Mouse (Mus musculus): ENCODE measurements around the gene 6030458C11Rik.
"Not testable (repeated sequence)": the region's sequence is repeated elsewhere in the genome, so short reads cannot be mapped to it uniquely, and the experiment has no call there.

The 6030458C11Rik gene

DNA sequence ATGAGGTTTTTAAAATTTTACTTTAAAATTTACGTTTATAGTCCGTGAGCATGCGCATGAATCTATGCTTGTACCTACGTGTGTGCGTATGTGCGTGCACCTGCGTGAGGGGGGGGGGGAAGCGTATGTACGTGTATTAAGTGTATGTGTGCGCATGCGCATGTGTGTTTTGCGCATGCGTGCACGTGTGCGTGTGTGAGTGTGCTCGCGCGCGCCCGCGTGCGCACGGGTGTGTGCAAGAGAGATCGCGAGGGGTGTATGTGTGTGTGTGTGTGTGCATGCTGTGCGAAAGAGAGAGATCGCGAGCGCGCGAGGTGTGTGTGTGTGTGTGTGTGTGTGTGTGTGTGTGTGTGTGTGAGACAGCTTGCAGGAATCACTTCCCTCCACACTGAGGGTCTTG, 8.9 kb upstream of the 6030458C11Rik start:
- Histone ChIP-seq H3K27me3 (ENCODE audit: control insufficient read depth, insufficient read depth, low read length, poor library complexity, severe bottlenecking) (no peaks in the 10 kb centered on the region), H3K36me3 (ENCODE audit: control insufficient read depth, insufficient read depth, low read length, poor library complexity, severe bottlenecking) (no peaks in the 10 kb centered on the region)
- no peak for DNase-seq (ENCODE audit: low read depth, low spot score)

DNA sequence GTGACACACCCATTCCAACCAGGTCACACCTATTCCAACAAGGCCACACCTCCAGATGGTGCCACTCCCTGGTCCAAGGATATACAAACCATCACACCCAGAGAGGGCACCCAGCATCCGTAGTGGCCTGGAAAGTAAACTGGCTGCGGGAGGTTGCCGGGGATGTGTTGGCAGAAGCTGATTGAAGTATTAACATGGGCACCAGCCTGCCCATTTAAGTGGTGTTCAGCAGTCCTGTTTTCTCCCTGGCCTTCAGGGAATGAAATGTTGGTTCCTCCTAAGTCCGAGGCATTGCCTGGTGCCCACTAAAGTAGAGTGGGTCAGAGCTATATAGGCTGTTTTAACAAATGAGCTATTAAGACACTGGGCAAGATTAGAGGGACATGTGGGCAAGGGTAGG, 8.2 kb upstream of the 6030458C11Rik start:
- no peak for DNase-seq (ENCODE audit: low read depth, low spot score)
- H3K27me3 ChIP-seq (ENCODE audit: control insufficient read depth, insufficient read depth, low read length, poor library complexity, severe bottlenecking): no peaks in the 10 kb centered on the region
- H3K36me3 ChIP-seq (ENCODE audit: control insufficient read depth, insufficient read depth, low read length, poor library complexity, severe bottlenecking): no peaks in the 10 kb centered on the region

DNA sequence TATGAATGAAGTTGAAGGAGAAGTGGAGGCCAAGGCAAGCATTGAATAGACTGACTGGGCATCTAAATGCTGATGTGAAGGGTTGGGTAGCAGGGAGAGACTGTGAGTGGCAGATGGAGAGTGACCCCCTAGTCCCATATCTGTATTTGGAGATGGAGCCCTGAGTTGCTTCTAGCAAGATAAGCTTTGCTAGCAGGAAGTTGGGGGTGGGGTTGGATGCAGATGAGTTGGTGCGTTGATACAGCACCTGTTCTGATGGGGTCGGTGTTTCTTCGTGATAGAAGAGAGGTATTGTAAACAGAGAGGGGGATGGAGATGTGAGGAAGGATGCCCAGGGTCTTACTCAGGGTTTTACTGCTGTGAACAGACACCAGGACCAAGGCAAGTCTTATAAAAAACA, 5.4 kb upstream of the 6030458C11Rik start:
- Histone ChIP-seq H3K27me3 (ENCODE audit: control insufficient read depth, insufficient read depth, low read length, poor library complexity, severe bottlenecking) (no peaks in the 10 kb centered on the region), H3K36me3 (ENCODE audit: control insufficient read depth, insufficient read depth, low read length, poor library complexity, severe bottlenecking) (no peaks in the 10 kb centered on the region)
- DNase-seq (ENCODE audit: low read depth, low spot score): no peak

DNA sequence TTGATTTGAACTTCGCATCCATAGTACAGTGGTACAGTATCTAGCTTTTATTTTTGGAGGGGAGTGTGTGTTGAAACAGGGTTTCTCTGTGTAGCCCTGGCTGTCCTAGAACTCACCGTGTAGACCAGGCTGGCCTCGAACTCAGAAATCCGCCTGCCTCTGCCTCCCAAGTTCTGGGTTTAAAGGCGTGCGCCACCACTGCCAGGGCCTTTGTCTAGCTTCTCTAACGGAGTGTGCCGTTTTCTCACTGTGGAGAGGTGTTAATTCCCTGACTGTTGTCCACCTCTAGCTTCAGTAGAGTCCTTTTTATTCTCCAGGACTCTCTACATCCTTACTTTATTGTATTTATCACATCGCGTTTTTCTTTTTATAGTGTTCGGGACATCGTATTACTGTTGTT, 959 bp upstream of the 6030458C11Rik start:
- no peak for DNase-seq (ENCODE audit: low read depth, low spot score)
- no peaks in the 10 kb centered on the region for H3K27me3 ChIP-seq (ENCODE audit: control insufficient read depth, insufficient read depth, low read length, poor library complexity, severe bottlenecking)
- H3K36me3 ChIP-seq (ENCODE audit: control insufficient read depth, insufficient read depth, low read length, poor library complexity, severe bottlenecking): no peaks in the 10 kb centered on the region

DNA sequence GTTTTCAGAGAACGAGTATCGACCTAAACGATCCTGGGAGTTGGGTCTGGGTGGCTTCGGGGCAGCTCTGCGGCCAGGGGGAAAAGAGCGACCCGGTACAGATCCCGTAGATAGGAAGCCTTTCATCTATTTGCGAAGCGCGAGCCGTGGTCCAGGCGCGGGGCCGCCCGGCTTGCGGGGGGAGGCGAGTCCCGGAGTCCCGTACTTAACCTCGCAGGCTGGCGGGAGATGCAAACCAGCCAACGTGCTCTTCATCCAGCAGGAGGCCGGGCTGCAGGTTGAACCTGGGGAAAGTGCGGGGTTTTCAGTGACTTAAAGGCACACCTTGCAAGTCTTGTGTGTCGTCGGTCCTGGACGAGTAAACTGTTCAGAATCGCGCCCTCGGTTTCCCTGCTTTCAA, 516 bp upstream of the 6030458C11Rik start:
- H3K27me3 ChIP-seq (ENCODE audit: control insufficient read depth, insufficient read depth, low read length, poor library complexity, severe bottlenecking): no peaks in the 10 kb centered on the region
- DNase-seq (ENCODE audit: low read depth, low spot score): peak; percentile 56
- H3K36me3 ChIP-seq (ENCODE audit: control insufficient read depth, insufficient read depth, low read length, poor library complexity, severe bottlenecking): no peaks in the 10 kb centered on the region

DNA sequence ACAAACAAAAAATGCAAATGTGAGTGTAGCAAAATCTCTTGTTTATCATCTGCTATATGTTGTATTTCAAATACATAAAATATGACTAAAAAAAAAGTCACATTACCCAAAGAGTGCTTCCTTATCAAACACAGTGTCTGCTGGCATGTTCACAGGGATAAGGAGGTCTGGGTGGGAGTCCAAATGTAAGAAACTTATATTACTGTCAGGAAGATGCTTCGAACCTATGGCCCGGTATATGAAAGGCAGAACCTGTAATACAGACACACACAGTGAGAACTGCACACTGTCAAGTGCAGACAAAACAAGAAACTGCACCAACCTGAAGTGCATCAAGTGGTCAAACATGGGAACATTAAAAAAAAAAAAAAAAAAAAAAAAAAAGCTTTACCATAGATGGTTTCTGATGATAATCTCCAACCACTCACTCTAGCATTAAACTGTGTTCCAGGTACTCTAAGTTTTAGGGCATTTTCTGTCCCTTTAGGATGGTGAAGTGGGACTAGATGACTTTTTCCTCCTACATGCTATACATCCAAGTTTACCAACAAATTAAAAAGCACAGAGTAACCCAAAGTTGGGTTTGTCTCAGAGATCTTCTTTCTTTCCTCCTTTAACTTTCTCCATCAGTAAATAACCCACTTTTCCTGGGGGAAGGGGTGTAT, 862 bp downstream of the 6030458C11Rik start:
- no peak for DNase-seq (ENCODE audit: low read depth, low spot score)
- no peaks in the 10 kb centered on the region for H3K27me3 ChIP-seq (ENCODE audit: control insufficient read depth, insufficient read depth, low read length, poor library complexity, severe bottlenecking)

DNA sequence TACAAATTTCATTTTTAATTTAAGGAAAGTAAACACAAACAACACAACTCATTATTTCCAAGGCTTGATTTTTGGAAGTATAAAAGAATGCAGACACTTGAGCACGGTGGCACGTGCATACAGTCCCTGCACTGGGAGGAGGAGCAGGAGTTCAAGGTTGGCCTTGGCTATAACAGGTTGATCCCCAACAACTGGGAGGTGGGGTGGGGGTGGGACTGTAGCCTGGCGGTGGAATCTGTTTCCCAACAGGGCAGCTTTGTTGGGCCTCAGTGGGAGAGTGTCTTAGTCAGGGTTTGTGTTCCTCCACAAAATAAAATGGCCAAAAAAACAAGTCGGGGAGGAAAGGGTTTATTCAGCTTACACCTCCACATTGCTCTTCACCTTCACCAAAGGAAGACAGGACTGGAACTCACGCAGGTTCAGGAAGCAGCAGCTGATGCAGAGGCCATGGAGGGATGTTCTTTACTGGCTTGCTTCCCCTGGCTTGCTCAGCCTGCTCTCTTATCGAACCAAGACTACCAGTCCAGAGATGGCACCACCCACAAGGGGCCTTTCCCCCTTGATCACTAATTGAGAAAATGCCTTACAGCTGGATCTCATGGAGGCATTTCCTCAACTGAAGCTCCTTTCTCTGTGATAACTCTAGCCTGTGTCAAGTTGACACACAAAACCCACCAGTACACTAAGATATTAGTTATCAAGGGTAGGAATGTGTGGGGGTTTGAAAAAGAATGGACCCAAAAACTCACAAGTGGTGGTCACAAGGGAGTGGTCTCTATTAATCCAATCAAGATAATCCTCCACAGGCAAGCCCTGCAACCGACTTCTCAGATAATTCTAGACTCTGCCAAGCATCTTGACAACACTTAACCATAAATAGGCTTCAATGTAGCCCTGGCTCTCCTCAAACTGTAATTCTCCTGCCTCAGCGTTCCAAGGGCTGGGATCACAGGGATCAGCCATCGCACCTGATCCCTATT, 1.7 kb downstream of the 6030458C11Rik start:
- no peaks in the 10 kb centered on the region for H3K27me3 ChIP-seq (ENCODE audit: control insufficient read depth, insufficient read depth, low read length, poor library complexity, severe bottlenecking)
- DNase-seq (ENCODE audit: low read depth, low spot score): no peak
- 0 out of 2 replicates have a peak, but pooled peaks cover 2% of the 10 kb centered on the region for H3K36me3 ChIP-seq (ENCODE audit: control insufficient read depth, insufficient read depth, low read length, poor library complexity, severe bottlenecking)

More for the DNA sequence above, 862 bp downstream of the 6030458C11Rik start:
- 0 out of 2 replicates have a peak, but pooled peaks cover 2% of the 10 kb centered on the region for H3K36me3 ChIP-seq (ENCODE audit: control insufficient read depth, insufficient read depth, low read length, poor library complexity, severe bottlenecking)

DNA sequence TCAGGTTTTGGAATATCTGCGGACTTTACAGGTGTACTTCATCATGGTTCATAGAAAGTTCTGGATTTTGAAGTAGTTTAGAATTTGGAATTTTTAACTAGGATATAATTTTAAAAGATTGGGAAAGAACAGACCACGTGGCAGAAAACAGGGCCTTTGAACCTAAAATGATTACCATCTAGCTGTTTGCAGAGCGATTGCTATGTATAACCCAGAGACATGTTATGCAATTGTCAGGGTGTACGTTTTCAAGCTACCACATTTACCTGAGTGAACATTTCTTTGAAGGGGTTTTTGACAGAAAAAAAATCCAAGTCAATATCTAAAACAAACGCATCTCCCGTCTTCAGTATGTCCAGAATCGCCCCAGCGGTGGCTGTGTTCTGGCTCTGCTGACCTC, 6.9 kb downstream of the 6030458C11Rik start:
- no peak for DNase-seq (ENCODE audit: low read depth, low spot score)
- H3K36me3 ChIP-seq (ENCODE audit: control insufficient read depth, insufficient read depth, low read length, poor library complexity, severe bottlenecking): peaks cover 9% of the 10 kb centered on the region
- H3K27me3 ChIP-seq (ENCODE audit: control insufficient read depth, insufficient read depth, low read length, poor library complexity, severe bottlenecking): no peaks in the 10 kb centered on the region

DNA sequence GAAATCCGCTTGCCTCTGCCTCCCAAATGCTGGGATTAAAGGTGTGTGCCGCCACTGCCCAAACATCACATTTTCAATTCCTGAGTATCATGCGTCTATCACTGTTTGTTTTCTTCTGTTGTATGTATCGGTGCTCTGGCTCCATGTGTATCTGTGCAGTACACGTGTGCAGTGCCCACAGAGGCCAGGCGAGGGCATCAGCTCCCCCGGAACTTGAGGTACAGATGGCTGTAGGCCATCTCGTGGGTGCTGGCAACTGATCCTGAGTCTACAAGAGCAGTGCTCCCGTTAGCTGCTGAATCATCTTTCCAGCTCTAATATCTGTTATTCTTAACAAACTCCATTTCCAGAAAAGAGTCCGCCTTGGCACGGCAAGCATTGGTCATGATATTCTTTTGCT, 11.8 kb downstream of the 6030458C11Rik start:
- no peak for DNase-seq (ENCODE audit: low read depth, low spot score)
- Histone ChIP-seq H3K27me3 (ENCODE audit: control insufficient read depth, insufficient read depth, low read length, poor library complexity, severe bottlenecking) (no peaks in the 10 kb centered on the region), H3K36me3 (ENCODE audit: control insufficient read depth, insufficient read depth, low read length, poor library complexity, severe bottlenecking) (peaks cover 13% of the 10 kb centered on the region)

DNA sequence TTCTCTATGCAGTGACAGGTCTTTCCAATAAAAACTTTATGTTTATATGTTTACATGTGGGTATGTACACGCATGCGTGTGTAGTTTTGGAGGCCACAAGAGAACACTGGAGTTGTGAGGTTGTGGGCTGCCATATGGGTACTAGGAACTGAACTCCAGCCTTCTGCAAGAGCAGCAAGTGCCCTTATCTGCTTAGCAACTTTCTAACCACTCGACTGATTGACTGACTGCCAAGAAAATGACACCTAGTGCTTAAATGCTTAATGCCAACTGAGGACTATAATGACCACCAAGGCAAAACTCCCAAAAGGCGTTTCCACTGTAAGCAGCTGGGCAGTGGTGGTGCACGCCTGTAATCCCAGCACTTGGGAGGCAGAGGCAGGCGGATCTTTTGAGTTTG, 15.1 kb downstream of the 6030458C11Rik start:
- H3K27me3 ChIP-seq (ENCODE audit: control insufficient read depth, insufficient read depth, low read length, poor library complexity, severe bottlenecking): no peaks in the 10 kb centered on the region
- no peak for DNase-seq (ENCODE audit: low read depth, low spot score)
- H3K36me3 ChIP-seq (ENCODE audit: control insufficient read depth, insufficient read depth, low read length, poor library complexity, severe bottlenecking): peaks cover 10% of the 10 kb centered on the region

DNA sequence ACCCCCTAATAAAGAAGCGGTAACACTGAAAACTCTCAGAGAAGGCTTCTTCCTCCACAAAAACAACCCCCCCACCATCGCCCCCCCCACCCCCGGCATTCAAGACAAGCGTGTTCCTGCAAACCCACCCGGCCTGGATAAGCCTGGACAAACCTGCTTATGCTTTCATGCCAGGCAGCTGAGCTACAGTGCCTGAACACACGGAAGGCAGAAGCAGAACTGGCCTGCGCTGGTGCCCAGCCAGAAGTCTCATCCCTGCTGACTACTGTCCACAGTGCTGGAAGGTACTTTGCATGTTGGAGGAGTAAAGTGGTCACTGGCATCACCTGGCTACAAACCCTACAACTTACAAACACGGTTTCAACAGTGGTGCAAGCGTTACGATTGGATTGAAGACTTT, 17.4 kb downstream of the 6030458C11Rik start:
- Histone ChIP-seq H3K27me3 (ENCODE audit: control insufficient read depth, insufficient read depth, low read length, poor library complexity, severe bottlenecking) (no peaks in the 10 kb centered on the region), H3K36me3 (ENCODE audit: control insufficient read depth, insufficient read depth, low read length, poor library complexity, severe bottlenecking) (peaks cover 6% of the 10 kb centered on the region; the same call in 1 of the 2 replicates)
- DNase-seq (ENCODE audit: low read depth, low spot score): no peak

DNA sequence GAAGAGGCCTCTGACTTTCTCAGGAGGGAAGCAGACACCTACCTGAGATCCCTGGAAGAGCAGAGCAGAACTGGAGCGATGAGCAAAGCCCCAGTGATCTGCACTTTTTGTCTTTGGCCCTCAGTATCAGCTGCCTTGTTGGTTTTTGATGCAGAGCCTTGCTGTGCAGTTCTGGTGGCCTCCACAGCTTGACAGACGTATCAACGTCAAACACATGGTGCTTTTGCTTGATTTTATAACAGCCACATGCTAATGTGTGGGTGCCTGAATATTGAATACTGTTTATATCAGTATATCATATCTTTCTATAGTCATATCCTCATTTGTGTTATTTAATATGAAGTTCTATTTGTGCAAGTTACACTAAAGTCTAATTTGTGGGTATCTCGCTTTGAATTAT, 19.4 kb downstream of the 6030458C11Rik start:
- DNase-seq (ENCODE audit: low read depth, low spot score): no peak
- no peaks in the 10 kb centered on the region for H3K27me3 ChIP-seq (ENCODE audit: control insufficient read depth, insufficient read depth, low read length, poor library complexity, severe bottlenecking)

DNA sequence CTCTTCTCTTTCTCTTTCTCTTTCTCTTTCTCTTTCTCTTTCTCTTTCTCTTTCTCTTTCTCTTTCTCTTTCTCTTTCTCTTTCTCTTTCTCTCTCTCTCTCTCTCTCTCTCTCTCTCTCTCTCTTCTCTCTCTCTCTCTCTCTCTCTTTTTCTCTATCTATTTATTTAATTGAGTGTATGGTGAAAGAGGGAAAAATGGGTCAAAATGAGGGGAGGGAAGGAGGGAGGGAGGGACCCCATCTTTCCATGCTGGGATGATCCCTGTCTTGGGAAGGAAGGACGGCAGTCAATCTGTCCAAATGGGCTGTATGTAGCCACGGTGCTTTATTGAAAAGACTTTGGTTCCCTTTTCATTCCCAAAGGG, 23.3 kb downstream of the 6030458C11Rik start:
- H3K27me3 ChIP-seq (ENCODE audit: control insufficient read depth, insufficient read depth, low read length, poor library complexity, severe bottlenecking); DNase-seq (ENCODE audit: low read depth, low spot score); H3K36me3 ChIP-seq (ENCODE audit: control insufficient read depth, insufficient read depth, low read length, poor library complexity, severe bottlenecking): not testable (repeated sequence)

More for the DNA sequence above, 19.4 kb downstream of the 6030458C11Rik start:
- H3K36me3 ChIP-seq (ENCODE audit: control insufficient read depth, insufficient read depth, low read length, poor library complexity, severe bottlenecking): peaks cover 2% of the 10 kb centered on the region; the same call in 1 of the 2 replicates

DNA sequence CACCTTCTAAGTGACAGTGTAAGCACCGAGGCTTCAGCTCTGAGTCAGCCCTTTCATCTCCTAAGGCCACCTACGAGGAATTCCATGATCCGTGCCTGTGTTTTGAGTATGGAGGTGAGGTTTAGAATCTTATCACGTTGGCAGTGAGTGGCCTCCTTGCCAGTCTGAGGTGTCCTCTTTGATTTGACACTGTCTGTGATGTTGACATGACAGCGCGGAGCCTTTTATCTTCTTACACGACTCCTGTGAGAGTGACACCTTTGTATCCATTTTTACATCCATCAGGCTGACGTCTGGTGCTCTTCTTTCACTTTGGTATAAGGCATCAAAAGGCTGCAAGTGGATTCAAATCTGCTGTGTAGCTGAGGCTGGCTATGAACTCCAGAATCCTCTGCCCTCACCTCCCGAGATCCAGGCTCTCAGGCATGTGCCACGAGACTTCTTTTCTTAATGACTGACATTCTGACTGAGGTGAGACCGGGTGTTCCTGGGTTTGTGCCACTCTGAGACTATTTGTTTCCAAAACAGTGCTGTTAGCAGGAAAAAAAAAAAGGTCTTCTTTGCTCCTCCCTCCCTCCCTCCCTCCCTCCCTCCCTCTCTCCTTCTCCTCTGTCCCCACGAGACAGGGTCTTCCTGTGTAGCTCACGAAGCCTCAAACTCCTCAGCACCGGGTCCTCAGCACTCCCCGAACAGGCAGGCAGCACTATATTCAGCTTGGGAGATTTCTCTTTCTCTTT, 23.9 kb downstream of the 6030458C11Rik start:
- Histone ChIP-seq H3K36me3 (ENCODE audit: control insufficient read depth, insufficient read depth, low read length, poor library complexity, severe bottlenecking) (no peaks in the 10 kb centered on the region), H3K27me3 (ENCODE audit: control insufficient read depth, insufficient read depth, low read length, poor library complexity, severe bottlenecking) (no peaks in the 10 kb centered on the region)
- peak; percentile 8 for DNase-seq (ENCODE audit: low read depth, low spot score)

DNA sequence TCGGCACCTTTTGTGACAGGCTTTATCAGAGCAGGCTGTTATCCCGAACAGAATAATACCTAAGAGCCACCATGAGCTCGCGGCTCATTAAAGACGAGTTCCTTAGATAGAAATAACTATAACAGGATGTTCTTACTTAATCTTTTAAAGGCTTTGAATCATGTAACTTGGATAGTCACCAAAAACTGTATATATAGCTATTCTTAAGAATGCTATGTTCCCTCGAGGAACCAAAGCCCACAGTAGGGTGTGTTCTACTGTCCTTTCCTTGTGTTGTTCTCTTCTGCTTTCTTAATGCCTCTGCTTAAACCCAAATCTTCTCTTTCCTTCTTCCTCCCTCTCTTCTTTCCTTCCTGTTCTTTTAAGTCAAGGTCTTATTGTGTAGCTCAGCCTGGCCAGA, 26.4 kb downstream of the 6030458C11Rik start:
- DNase-seq (ENCODE audit: low read depth, low spot score): no peak
- Histone ChIP-seq H3K36me3 (ENCODE audit: control insufficient read depth, insufficient read depth, low read length, poor library complexity, severe bottlenecking) (no peaks in the 10 kb centered on the region), H3K27me3 (ENCODE audit: control insufficient read depth, insufficient read depth, low read length, poor library complexity, severe bottlenecking) (no peaks in the 10 kb centered on the region)

Data from splenic B cell, adult 2 months (primary cell).